11 mouse cellular contexts compared by ENCODE assay signal in genomic region chr9:37001935-37002535, GRCm38 (mm10).
A peak's percentile ranks its signal among the peaks of the same experiment; 100 is the strongest.
DNase-seq lines count a peak whose midpoint lies in the region; ATAC-seq and TF ChIP-seq lines count a peak whose summit lies in the region.
"Had no signal": no experiment of that assay in that cellular context is flagged by ENCODE, and none has a peak within 500 bp of the region (broad histone marks: within the 10 kb centered on the region; RNA-seq: fewer than 3 reads in every experiment).

No protein-coding gene starts in this region.

- H3K9me3 ChIP-seq in midbrain, embryonic 15.5 days: no peaks in the 10 kb centered on the region
- H3K9me3 ChIP-seq in lung, postnatal 0 days (ENCODE audit: low read length): no peaks in the 10 kb centered on the region
- H3K9me3 ChIP-seq: heart, embryonic 12.5 days had no signal

- H3K9ac ChIP-seq in midbrain, embryonic 15.5 days: no peak overlapping the region
- H3K9ac ChIP-seq in lung, postnatal 0 days (replicated peaks; ENCODE audit: low read depth): no peak overlapping the region
- H3K9ac ChIP-seq: heart, embryonic 12.5 days had no signal

- H3K27me3 ChIP-seq in midbrain, embryonic 15.5 days (replicated peaks): no peaks in the 10 kb centered on the region
- H3K27me3 ChIP-seq in lung, postnatal 0 days (replicated peaks; ENCODE audit: insufficient read depth, low read length): no peaks in the 10 kb centered on the region
- H3K27me3 ChIP-seq: heart, embryonic 12.5 days had no signal

- peaks cover 20% of the 10 kb centered on the region for H3K4me1 ChIP-seq in midbrain, embryonic 15.5 days
- H3K4me1 ChIP-seq in lung, postnatal 0 days (ENCODE audit: insufficient read depth, low read depth, low read length): no peaks in the 10 kb centered on the region

- TF ChIP-seq EP300 in lung, postnatal 0 days (IDR thresholded peaks at IDR 0.05): no peak

- H3K27ac ChIP-seq in midbrain, embryonic 15.5 days: peak overlapping the region; percentile 69
- H3K27ac ChIP-seq in lung, postnatal 0 days (ENCODE audit: low read length): no peak overlapping the region

- ATAC-seq in frontal cortex, adult (ENCODE audit: low TSS enrichment): peak; percentile 39
- peak; percentile 78 for ATAC-seq in midbrain, embryonic 15.5 days (replicated peaks)
- ATAC-seq in lung, postnatal 0 days: no peak

- H3K4me3 ChIP-seq in midbrain, embryonic 15.5 days: no peak overlapping the region
- H3K4me3 ChIP-seq in lung, postnatal 0 days (ENCODE audit: low read depth, low read length): no peak overlapping the region
- H3K4me3 ChIP-seq: heart, embryonic 12.5 days had no signal

- TF ChIP-seq CTCF in lung, postnatal 0 days (IDR thresholded peaks at IDR 0.05): no peak

- H3K4me2 ChIP-seq in midbrain, embryonic 15.5 days: no peak overlapping the region
- no peak overlapping the region for H3K4me2 ChIP-seq in lung, postnatal 0 days (replicated peaks; ENCODE audit: low read depth, low read length)
- H3K4me2 ChIP-seq: heart, embryonic 12.5 days had no signal

- H3K36me3 ChIP-seq in midbrain, embryonic 15.5 days (replicated peaks): no peaks in the 10 kb centered on the region
- H3K36me3 ChIP-seq in lung, postnatal 0 days (ENCODE audit: insufficient read depth, low read length): no peaks in the 10 kb centered on the region
- H3K36me3 ChIP-seq: heart, embryonic 12.5 days had no signal

- DNase-seq in frontal cortex, postnatal 14 days (ENCODE audit: low spot score in 2 of 2): no peak
- DNase-seq in ZHBTc4 (ENCODE audit: low read depth, low spot score): peak; percentile 25
- peak; percentile 35 for DNase-seq in forelimb bud, embryonic 11.5 days (ENCODE audit: low read depth, low spot score)
- DNase-seq in lung, postnatal 4 days: no peak
- no peak for DNase-seq in adrenal gland, postnatal 14 days
- no peak for DNase-seq in lung, postnatal 0 days (ENCODE audit: low spot score)
- DNase-seq: B cell, adult 2 months; lung, adult 18-20 months had no signal

- 25% methylated on average over 7 of the region's 7 CpGs for WGBS in midbrain, embryonic 15.5 days
- 49% methylated on average over 7 of the region's 7 CpGs for whole genome bisulfite sequencing in lung, postnatal 0 days

Comparison
In these comparisons a context has a peak if more than half of its experiments do, and no peak if none do; other contexts are left out.
1. DNase-seq: peak in ZHBTc4 (single experiment) and forelimb bud, embryonic 11.5 days (single experiment); none in frontal cortex, postnatal 14 days (0 of 2), lung, postnatal 4 days (0 of 2), adrenal gland, postnatal 14 days (single experiment) and lung, postnatal 0 days (single experiment).